Mouse (Mus musculus): ENCODE results near the gene Cby1. TPM values are rescaled to one million over a fixed set of nuclear protein-coding genes. Genes with fewer than 3 reads are reported as not detected.

Cby1 gene
- total RNA-seq, 2 experiments from 2014 or later = 27.4 to 32.6 TPM

- no peak for DNase-seq (ENCODE audit: low spot score in 2 of 2)
Measured at GRCm38 (mm10) chr15:79697011-79697410, 38.0 kb downstream of the Cby1 start.

- no peak for DNase-seq (ENCODE audit: low spot score in 2 of 2)
Measured at GRCm38 (mm10) chr15:79697558-79698187, 38.7 kb downstream of the Cby1 start.

GRCm38 (mm10) chr15:79706603-79707214, 47.7 kb downstream of the Cby1 start:
- DNase-seq (ENCODE audit: low spot score in 2 of 2) = no peak

GRCm38 (mm10) chr15:79708229-79708822, 49.3 kb downstream of the Cby1 start:
- DNase-seq (ENCODE audit: low spot score in 2 of 2) = no peak

GRCm38 (mm10) chr15:79715646-79716045, 56.6 kb downstream of the Cby1 start:
- no peak for DNase-seq (ENCODE audit: low spot score in 2 of 2)

GRCm38 (mm10) chr15:79716710-79717109, 57.7 kb downstream of the Cby1 start:
- no peak for DNase-seq (ENCODE audit: low spot score in 2 of 2)

Other genes starting within 250 kb of the Cby1 start
- gene Csnk1e, start 203.6 kb upstream of the Cby1 start, total RNA-seq (2021) = 100 to 1,000 TPM; 108 to 111 TPM
- under 1 TPM; 0.22 to 0.28 TPM for gene Kcnj4, start 154.0 kb upstream of the Cby1 start, total RNA-seq (2021)
- gene Kdelr3, start 142.8 kb upstream of the Cby1 start, total RNA-seq (2021) = 10 to 100 TPM; 13.0 to 13.2 TPM
- 100 to 1,000 TPM; 457 to 487 TPM for gene Ddx17, start 112.5 kb upstream of the Cby1 start, total RNA-seq (2021)
- 1 to 10 TPM; 5.1 to 5.7 TPM for gene Dmc1, start 54.1 kb upstream of the Cby1 start, total RNA-seq (2021)
- gene Fam227a, start 243 bp upstream of the Cby1 start, total RNA-seq (2021) = 1 to 10 TPM; 5.3 to 5.6 TPM
- 100 to 1,000 TPM; 150 to 153 TPM for gene Tomm22, start 11.7 kb downstream of the Cby1 start, total RNA-seq (2021)
- gene Josd1, start 28.7 kb downstream of the Cby1 start, total RNA-seq (2021) = 10 to 100 TPM; 29.3 to 33.5 TPM
- gene Gtpbp1, start 31.6 kb downstream of the Cby1 start, total RNA-seq (2021) = 10 to 100 TPM; 32.4 to 37.0 TPM
- gene Sun2, start 83.3 kb downstream of the Cby1 start, total RNA-seq (2021) = 10 to 100 TPM; 53.3 to 56.7 TPM
- 10 to 100 TPM; 25.3 to 25.6 TPM for gene Dnal4, start 118.7 kb downstream of the Cby1 start, total RNA-seq (2021)
- gene Nptxr, start 145.6 kb downstream of the Cby1 start, total RNA-seq (2021) = 10 to 100 TPM; 17.2 to 17.3 TPM
- 1 to 10 TPM; 3.7 to 4.2 TPM for gene Npcd, start 175.0 kb downstream of the Cby1 start, total RNA-seq (2021)
- gene Cbx6, start 175.5 kb downstream of the Cby1 start, total RNA-seq (2021) = 100 to 1,000 TPM; 105 TPM
- 10 to 100 TPM; 28.4 to 33.4 TPM for gene Apobec3, start 232.5 kb downstream of the Cby1 start, total RNA-seq (2021)

Measured in adrenal gland, postnatal 4 days (tissue).